Mouse (Mus musculus): ENCODE measurements around the gene Eci2. TPM values are rescaled to one million over a fixed set of nuclear protein-coding genes. Genes with fewer than 3 reads are reported as not detected.

The Eci2 gene
- polyA plus RNA-seq (2012; fragmentation: generic; extraction: Trizol), result 61.8 TPM
- long read RNA-seq, experiment 1, transcript Eci2-201 (10 exons, 1,746 nt), result minor isoform, 21 of 86 reads
- long read RNA-seq, experiment 1, transcript Eci2-213 (10 exons, 1,414 nt), result minor isoform, 12 of 86 reads
- long read RNA-seq, experiment 1, transcript Eci2-211 (10 exons, 1,426 nt), result major isoform, 28 of 86 reads
- long read RNA-seq, experiment 1, partial matches to known transcripts, result 7 of 86 reads
- long read RNA-seq, experiment 1, other reads (novel, unspliced or antisense), result 18 of 86 reads
- long read RNA-seq, experiment 2, transcript Eci2-213 (10 exons, 1,414 nt), result minor isoform, 15 of 201 reads
- long read RNA-seq, experiment 2, transcript Eci2-211 (10 exons, 1,426 nt), result minor isoform, 41 of 201 reads
- long read RNA-seq, experiment 2, transcript Eci2-201 (10 exons, 1,746 nt), result major isoform, 70 of 201 reads
- long read RNA-seq, experiment 2, partial matches to known transcripts, result 5 of 201 reads
- long read RNA-seq, experiment 2, other reads (novel, unspliced or antisense), result 70 of 201 reads

GRCm38 (mm10) chr13:35026879-35027278 lies at the start of gene Eci2:
Gene Eci2, minus strand, starts transcription at chr13:35027096.
- no peaks in the 10 kb centered on the region for H3K79me2 ChIP-seq (ENCODE audit: control insufficient read depth, insufficient read depth)
- H3K27me3 ChIP-seq (ENCODE audit: control insufficient read depth, insufficient read depth, insufficient read length), result no peaks in the 10 kb centered on the region
- no peaks in the 10 kb centered on the region for H3K36me3 ChIP-seq (ENCODE audit: control insufficient read depth, insufficient read depth)
- H3K79me3 ChIP-seq (ENCODE audit: low read depth), result no peaks in the 10 kb centered on the region
- no peak within 1 kb of the TSS for H3K4me3 ChIP-seq (ENCODE audit: insufficient read depth, poor library complexity, severe bottlenecking)
- TF ChIP-seq CTCF (IDR thresholded peaks at IDR 0.05; ENCODE audit: control insufficient read depth, insufficient read depth, insufficient read length), result peak; percentile 22
- no peak for TF ChIP-seq MYOD1 (IDR thresholded peaks at IDR 0.05; ENCODE audit: control insufficient read depth, insufficient read length, low read depth)
- H3ac ChIP-seq (ENCODE audit: control insufficient read depth, insufficient read length, low read depth), result no peak within 1 kb of the TSS

GRCm38 (mm10) chr13:35074862-35075261 lies 48.0 kb upstream of the Eci2 start:
- no peaks in the 10 kb centered on the region for H3K27me3 ChIP-seq (ENCODE audit: control insufficient read depth, insufficient read depth, insufficient read length)
- no peak overlapping the region for H3K4me3 ChIP-seq (ENCODE audit: insufficient read depth, poor library complexity, severe bottlenecking)
- no peak overlapping the region for H3ac ChIP-seq (ENCODE audit: control insufficient read depth, insufficient read length, low read depth)
- H3K36me3 ChIP-seq (ENCODE audit: control insufficient read depth, insufficient read depth), result no peaks in the 10 kb centered on the region
- no peaks in the 10 kb centered on the region for H3K79me2 ChIP-seq (ENCODE audit: control insufficient read depth, insufficient read depth)
- no peaks in the 10 kb centered on the region for H3K79me3 ChIP-seq (ENCODE audit: low read depth)
- no peak for TF ChIP-seq USF1 (IDR thresholded peaks at IDR 0.05; ENCODE audit: low read depth)
- no peak for TF ChIP-seq MYOD1 (IDR thresholded peaks at IDR 0.05; ENCODE audit: control insufficient read depth, insufficient read length, low read depth)
- no peak for TF ChIP-seq CEBPB (IDR thresholded peaks at IDR 0.05; ENCODE audit: low read depth)
- no peak for TF ChIP-seq FOSL1 (IDR thresholded peaks at IDR 0.05; ENCODE audit: insufficient read depth, low read length, poor library complexity, severe bottlenecking)
- TF ChIP-seq MYOG (IDR thresholded peaks at IDR 0.05; ENCODE audit: control insufficient read depth, extremely low read depth, insufficient read length), result no peak
- TF ChIP-seq MAX (IDR thresholded peaks at IDR 0.05), result no peak
- TF ChIP-seq CTCF (IDR thresholded peaks at IDR 0.05; ENCODE audit: control insufficient read depth, insufficient read depth, insufficient read length), result no peak

GRCm38 (mm10) chr13:35070485-35071472 lies 43.9 kb upstream of the Eci2 start:
- Histone ChIP-seq H3K36me3 (ENCODE audit: control insufficient read depth, insufficient read depth) (no peaks in the 10 kb centered on the region), H3K79me2 (ENCODE audit: control insufficient read depth, insufficient read depth) (no peaks in the 10 kb centered on the region), H3K4me3 (ENCODE audit: insufficient read depth, poor library complexity, severe bottlenecking) (no peak overlapping the region), H3ac (ENCODE audit: control insufficient read depth, insufficient read length, low read depth) (no peak overlapping the region), H3K79me3 (ENCODE audit: low read depth) (no peaks in the 10 kb centered on the region), H3K27me3 (ENCODE audit: control insufficient read depth, insufficient read depth, insufficient read length) (no peaks in the 10 kb centered on the region)
- no peak for TF ChIP-seq USF1 (IDR thresholded peaks at IDR 0.05; ENCODE audit: low read depth)
- no peak for TF ChIP-seq MAX (IDR thresholded peaks at IDR 0.05)
- no peak for TF ChIP-seq CTCF (IDR thresholded peaks at IDR 0.05; ENCODE audit: control insufficient read depth, insufficient read depth, insufficient read length)
- no peak for TF ChIP-seq FOSL1 (IDR thresholded peaks at IDR 0.05; ENCODE audit: insufficient read depth, low read length, poor library complexity, severe bottlenecking)
- no peak for TF ChIP-seq MYOG (IDR thresholded peaks at IDR 0.05; ENCODE audit: control insufficient read depth, extremely low read depth, insufficient read length)
- no peak for TF ChIP-seq CEBPB (IDR thresholded peaks at IDR 0.05; ENCODE audit: low read depth)
- no peak for TF ChIP-seq MYOD1 (IDR thresholded peaks at IDR 0.05; ENCODE audit: control insufficient read depth, insufficient read length, low read depth)

GRCm38 (mm10) chr13:35067084-35067483 lies 40.2 kb upstream of the Eci2 start:
- Histone ChIP-seq H3K36me3 (ENCODE audit: control insufficient read depth, insufficient read depth) (no peaks in the 10 kb centered on the region), H3ac (ENCODE audit: control insufficient read depth, insufficient read length, low read depth) (no peak overlapping the region), H3K79me3 (ENCODE audit: low read depth) (no peaks in the 10 kb centered on the region), H3K79me2 (ENCODE audit: control insufficient read depth, insufficient read depth) (no peaks in the 10 kb centered on the region), H3K4me3 (ENCODE audit: insufficient read depth, poor library complexity, severe bottlenecking) (no peak overlapping the region), H3K27me3 (ENCODE audit: control insufficient read depth, insufficient read depth, insufficient read length) (no peaks in the 10 kb centered on the region)
- TF ChIP-seq CEBPB (IDR thresholded peaks at IDR 0.05; ENCODE audit: low read depth) (no peak), CTCF (IDR thresholded peaks at IDR 0.05; ENCODE audit: control insufficient read depth, insufficient read depth, insufficient read length) (no peak), MYOD1 (IDR thresholded peaks at IDR 0.05; ENCODE audit: control insufficient read depth, insufficient read length, low read depth) (no peak), MYOG (IDR thresholded peaks at IDR 0.05; ENCODE audit: control insufficient read depth, extremely low read depth, insufficient read length) (no peak), MAX (IDR thresholded peaks at IDR 0.05) (no peak)

GRCm38 (mm10) chr13:35066033-35066432 lies 39.1 kb upstream of the Eci2 start:
- Histone ChIP-seq H3K36me3 (ENCODE audit: control insufficient read depth, insufficient read depth) (no peaks in the 10 kb centered on the region), H3K27me3 (ENCODE audit: control insufficient read depth, insufficient read depth, insufficient read length) (no peaks in the 10 kb centered on the region), H3K79me3 (ENCODE audit: low read depth) (no peaks in the 10 kb centered on the region), H3K4me3 (ENCODE audit: insufficient read depth, poor library complexity, severe bottlenecking) (no peak overlapping the region), H3ac (ENCODE audit: control insufficient read depth, insufficient read length, low read depth) (no peak overlapping the region), H3K79me2 (ENCODE audit: control insufficient read depth, insufficient read depth) (no peaks in the 10 kb centered on the region)
- TF ChIP-seq MYOG (IDR thresholded peaks at IDR 0.05; ENCODE audit: control insufficient read depth, extremely low read depth, insufficient read length) (no peak), CTCF (IDR thresholded peaks at IDR 0.05; ENCODE audit: control insufficient read depth, insufficient read depth, insufficient read length) (no peak), MAX (IDR thresholded peaks at IDR 0.05) (no peak), MYOD1 (IDR thresholded peaks at IDR 0.05; ENCODE audit: control insufficient read depth, insufficient read length, low read depth) (no peak), FOSL1 (IDR thresholded peaks at IDR 0.05; ENCODE audit: insufficient read depth, low read length, poor library complexity, severe bottlenecking) (no peak), CEBPB (IDR thresholded peaks at IDR 0.05; ENCODE audit: low read depth) (no peak), USF1 (IDR thresholded peaks at IDR 0.05; ENCODE audit: low read depth) (no peak)

Data from C2C12 (cell line).